Mouse (Mus musculus) forebrain, postnatal 0 days (tissue): ENCODE measurements at regions not wholly inside any gene's neighbourhood (a gene's known extent, or its start where the extent isn't known, plus 50 kb on each side); places are given as distances from the start of the nearest gene placed in this dataset.

ENCODE experiments used
- ATAC-seq: fragments of 200-750 bp; cut with Nextera tagmentation; 2 replicates; pipeline ENCODE4 v1.8.0; 2017; ENCODE audit warnings: mild to moderate bottlenecking, moderate library complexity
- DNase-seq: peaks from one replicate; pipeline ENCODE4 v3.0.0-alpha.2; 2015
- H3K27ac ChIP-seq: fragments of 300-500 bp; sonication (generic); 2 replicates; pipeline ENCODE4 v1.5.1; 2014; ENCODE audit warnings: low read depth, mild to moderate bottlenecking, antibody characterized with exemption, low read length, moderate library complexity, mixed read lengths
- H3K27me3 ChIP-seq: fragments of 300-500 bp; sonication (generic); 2 replicates; pipeline ENCODE4 v1.6.1; 2014; ENCODE audit warnings: mild to moderate bottlenecking, low read length, mixed read lengths; ENCODE audit not compliant: insufficient read depth
- H3K36me3 ChIP-seq: fragments of 300-500 bp; sonication (generic); 2 replicates; pipeline ENCODE4 v1.6.1; 2014; ENCODE audit warnings: mild to moderate bottlenecking, moderate library complexity; ENCODE audit not compliant: insufficient read depth
- H3K4me1 ChIP-seq: fragments of 300-500 bp; sonication (generic); 2 replicates; pipeline ENCODE4 v1.6.1; 2014; ENCODE audit warnings: antibody characterized with exemption; ENCODE audit not compliant: insufficient read depth
- H3K4me2 ChIP-seq: fragments of 300-500 bp; sonication (generic); 2 replicates; pipeline ENCODE4 v1.6.1; 2014; ENCODE audit warnings: low read depth, mild to moderate bottlenecking, moderate library complexity
- H3K4me3 ChIP-seq: fragments of 300-500 bp; sonication (generic); 2 replicates; pipeline ENCODE4 v1.5.1; 2014; ENCODE audit warnings: low read depth, low read length, mixed read lengths
- H3K9ac ChIP-seq: fragments of 300-500 bp; sonication (generic); 2 replicates; pipeline ENCODE4 v1.6.1; 2014; ENCODE audit warnings: mild to moderate bottlenecking
- H3K9me3 ChIP-seq: fragments of 300-500 bp; sonication (generic); 2 replicates; pipeline ENCODE4 v1.6.1; 2016; ENCODE audit warnings: low read length
- CTCF ChIP-seq: sonication (generic); IDR thresholded peaks from 2 replicates; pipeline ENCODE4 v1.5.1; 2016; ENCODE audit warnings: antibody characterized with exemption, control low read depth, low read depth
- WGBS: fragments of 180-500 bp; shearing (Covaris S2); extraction: QIAGEN DNeasy Blood & Tissue Kit; methylation state at CpG from one replicate; pipeline ENCODE4 v1.1.7; 2014; 5-methylcytosine and 5-hydroxymethylcytosine counted together

GRCm38 (mm10) chr15:5528619-5529018 is 284.6 kb upstream of the Ptger4 start:
- no peak overlapping the region for H3K4me3 ChIP-seq
- no peaks in the 10 kb centered on the region for H3K9me3 ChIP-seq
- DNase-seq = peak; percentile 26
- WGBS = 74% methylated on average over 6 of the region's 6 CpGs
- TF ChIP-seq CTCF = no peak
- peak; percentile 94 for ATAC-seq
- no peaks in the 10 kb centered on the region for H3K27me3 ChIP-seq
- H3K36me3 ChIP-seq = no peaks in the 10 kb centered on the region
- no peak overlapping the region for H3K4me2 ChIP-seq
- H3K4me1 ChIP-seq = no peaks in the 10 kb centered on the region
- H3K27ac ChIP-seq = no peak overlapping the region
- H3K9ac ChIP-seq = no peak overlapping the region

GRCm38 (mm10) chr15:5533656-5534055 is 289.7 kb upstream of the Ptger4 start:
- Histone ChIP-seq H3K27ac (no peak overlapping the region), H3K4me3 (no peak overlapping the region), H3K27me3 (no peaks in the 10 kb centered on the region), H3K9me3 (no peaks in the 10 kb centered on the region), H3K4me2 (no peak overlapping the region), H3K36me3 (no peaks in the 10 kb centered on the region), H3K9ac (no peak overlapping the region), H3K4me1 (no peaks in the 10 kb centered on the region)
- no peak for DNase-seq
- no peak for ATAC-seq
- TF ChIP-seq CTCF = no peak

- WGBS = 62% methylated on average over 2 of the region's 2 CpGs
- no peak overlapping the region for H3K4me3 ChIP-seq
- no peak overlapping the region for H3K9ac ChIP-seq
- no peaks in the 10 kb centered on the region for H3K27me3 ChIP-seq
- ATAC-seq = no peak
- no peak for TF ChIP-seq CTCF
- H3K4me1 ChIP-seq = no peaks in the 10 kb centered on the region
- H3K4me2 ChIP-seq = no peak overlapping the region
- no peak for DNase-seq
- no peaks in the 10 kb centered on the region for H3K9me3 ChIP-seq
- no peaks in the 10 kb centered on the region for H3K36me3 ChIP-seq
- H3K27ac ChIP-seq = no peak overlapping the region
These were observed 293.4 kb upstream of the Ptger4 start for GRCm38 (mm10) chr15:5537432-5537831.

- Histone ChIP-seq H3K4me2 (no peak overlapping the region), H3K27ac (no peak overlapping the region), H3K9ac (no peak overlapping the region), H3K9me3 (no peaks in the 10 kb centered on the region), H3K4me3 (no peak overlapping the region), H3K36me3 (no peaks in the 10 kb centered on the region), H3K4me1 (no peaks in the 10 kb centered on the region), H3K27me3 (no peaks in the 10 kb centered on the region)
- no peak for TF ChIP-seq CTCF
- WGBS = 83% methylated on average over 4 of the region's 4 CpGs
- DNase-seq (no peak), ATAC-seq (no peak)
These were observed 295.4 kb upstream of the Ptger4 start for GRCm38 (mm10) chr15:5539301-5539928.

GRCm38 (mm10) chr15:5554526-5554925 is 310.5 kb upstream of the Ptger4 start:
- Histone ChIP-seq H3K27ac (no peak overlapping the region), H3K4me1 (no peaks in the 10 kb centered on the region)
- 81% methylated on average over 4 of the region's 4 CpGs for WGBS

GRCm38 (mm10) chr15:5554926-5555325 is 310.9 kb upstream of the Ptger4 start:
- DNase-seq (no peak), ATAC-seq (no peak)
- no peak for TF ChIP-seq CTCF
- Histone ChIP-seq H3K4me2 (no peak overlapping the region), H3K4me1 (no peaks in the 10 kb centered on the region), H3K9me3 (no peaks in the 10 kb centered on the region), H3K9ac (no peak overlapping the region), H3K4me3 (no peak overlapping the region), H3K36me3 (no peaks in the 10 kb centered on the region), H3K27me3 (no peaks in the 10 kb centered on the region), H3K27ac (no peak overlapping the region)
- 88% methylated on average over 4 of the region's 4 CpGs for WGBS

More at GRCm38 (mm10) chr15:5554526-5554925, 310.5 kb upstream of the Ptger4 start:
- H3K4me2 ChIP-seq = no peak overlapping the region
- no peak overlapping the region for H3K4me3 ChIP-seq
- no peaks in the 10 kb centered on the region for H3K9me3 ChIP-seq
- TF ChIP-seq CTCF = no peak
- no peak for ATAC-seq
- DNase-seq = no peak
- no peak overlapping the region for H3K9ac ChIP-seq
- no peaks in the 10 kb centered on the region for H3K27me3 ChIP-seq
- H3K36me3 ChIP-seq = no peaks in the 10 kb centered on the region

- no peaks in the 10 kb centered on the region for H3K4me1 ChIP-seq
- H3K9me3 ChIP-seq = no peaks in the 10 kb centered on the region
- no peak overlapping the region for H3K4me3 ChIP-seq
- ATAC-seq = no peak
- no peak overlapping the region for H3K27ac ChIP-seq
- no peak for DNase-seq
- H3K27me3 ChIP-seq = no peaks in the 10 kb centered on the region
- no peaks in the 10 kb centered on the region for H3K36me3 ChIP-seq
- no peak overlapping the region for H3K9ac ChIP-seq
- no peak overlapping the region for H3K4me2 ChIP-seq
- TF ChIP-seq CTCF = no peak
- 65% methylated on average over 7 of the region's 7 CpGs for WGBS
These were observed 311.5 kb upstream of the Ptger4 start for GRCm38 (mm10) chr15:5555381-5556066.
